20 mouse cellular contexts compared by ENCODE assay signal in genomic region chr11:108041669-108042068, GRCm38 (mm10).
"Had no signal": no experiment of that assay in that cellular context is flagged by ENCODE, and none has a peak within 500 bp of the region (broad histone marks: within the 10 kb centered on the region; RNA-seq: fewer than 3 reads in every experiment).

No protein-coding gene starts in this region.

- H3K9ac ChIP-seq: liver, postnatal 0 days; lung, embryonic 15.5 days; midbrain, embryonic 12.5 days; neural tube, embryonic 13.5 days; neural tube, embryonic 15.5 days; stomach, embryonic 15.5 days had no signal

- H3K4me1 ChIP-seq: lung, embryonic 15.5 days; stomach, embryonic 15.5 days had no signal

- H3K4me2 ChIP-seq: lung, embryonic 15.5 days; midbrain, embryonic 12.5 days; neural tube, embryonic 13.5 days; neural tube, embryonic 15.5 days; stomach, embryonic 15.5 days had no signal

- DNase-seq: liver, postnatal 0 days; lung, adult 2 months; lung, postnatal 14 days; lung, postnatal 36 days; midbrain, embryonic 14.5 days; right cerebral cortex, postnatal 14 days; thymus, adult 2 months; thymus, postnatal 25 days; thymus, postnatal 4 days had no signal

- H3K27me3 ChIP-seq: lung, embryonic 15.5 days; midbrain, embryonic 12.5 days; neural tube, embryonic 13.5 days; neural tube, embryonic 15.5 days; stomach, embryonic 15.5 days had no signal

- ATAC-seq: liver, postnatal 0 days; lung, postnatal 0 days; midbrain, embryonic 16.5 days had no signal

- H3K4me3 ChIP-seq: lung, embryonic 15.5 days; midbrain, embryonic 10.5 days; midbrain, embryonic 12.5 days; myocyte; neural tube, embryonic 13.5 days; neural tube, embryonic 15.5 days; stomach, embryonic 15.5 days had no signal

- H3K36me3 ChIP-seq: lung, embryonic 15.5 days; midbrain, embryonic 10.5 days; midbrain, embryonic 12.5 days; neural tube, embryonic 13.5 days; neural tube, embryonic 15.5 days; stomach, embryonic 15.5 days had no signal

- H3K27ac ChIP-seq: lung, embryonic 15.5 days; macrophage; midbrain, embryonic 10.5 days; midbrain, embryonic 12.5 days; neural tube, embryonic 13.5 days; neural tube, embryonic 15.5 days; stomach, embryonic 15.5 days; stomach, postnatal 0 days had no signal

- H3K9me3 ChIP-seq: lung, embryonic 15.5 days; midbrain, embryonic 10.5 days; midbrain, embryonic 12.5 days; neural tube, embryonic 13.5 days; neural tube, embryonic 15.5 days; stomach, embryonic 15.5 days had no signal
